8 mouse cellular contexts compared by ENCODE assay signal in genomic region chr7:78569255-78569618, GRCm38 (mm10).
DNase-seq lines count a peak whose midpoint lies in the region; ATAC-seq and TF ChIP-seq lines count a peak whose summit lies in the region.

No protein-coding gene starts in this region.

- no peak overlapping the region for H3K9ac ChIP-seq in intestine, embryonic 14.5 days (ENCODE audit: low read length)
- H3K9ac ChIP-seq in neural tube, embryonic 15.5 days (replicated peaks): no peak overlapping the region

- peak; percentile 50 for DNase-seq in adrenal gland, postnatal 14 days
- no peak for DNase-seq in adrenal gland, adult (ENCODE audit: inconsistent age in 2 of 2, low spot score in 1 of 2)
- DNase-seq in left cerebral cortex, adult 2 months (ENCODE audit: extremely low spot score in 1 of 2, low spot score in 2 of 2): no peak
- no peak for DNase-seq in left cerebral cortex, adult 18-20 months (ENCODE audit: low spot score in 2 of 2)
- DNase-seq in intestine, embryonic 14.5 days (ENCODE audit: low spot score): no peak
- no peak for DNase-seq in frontal cortex, postnatal 25 days (ENCODE audit: low spot score in 2 of 2)

- 0 out of 2 replicates have a peak, but pooled peaks cover 3% of the 10 kb centered on the region for H3K4me1 ChIP-seq in intestine, embryonic 14.5 days (replicated peaks; ENCODE audit: control insufficient read depth, insufficient read depth, low read length)
- peaks cover 55% of the 10 kb centered on the region for H3K4me1 ChIP-seq in neural tube, embryonic 15.5 days

- intact Hi-C loops in left cerebral cortex, adult 2 months (cut with DNase I): loop anchor here (1.0 kb wide), 1 partner anchor 197 kb away; no protein-coding TSS in a partner anchor

- H3K9me3 ChIP-seq in intestine, embryonic 14.5 days (ENCODE audit: control insufficient read depth, low read length): no peaks in the 10 kb centered on the region
- no peaks in the 10 kb centered on the region for H3K9me3 ChIP-seq in neural tube, embryonic 15.5 days (replicated peaks)

- TF ChIP-seq CTCF in left cerebral cortex, adult 2 months (IDR thresholded peaks at IDR 0.05): no peak; the same call in 1 of the 2 replicates

- no peak overlapping the region for H3K27ac ChIP-seq in left cerebral cortex, adult 2 months
- no peak overlapping the region for H3K27ac ChIP-seq in intestine, embryonic 14.5 days (ENCODE audit: low read depth)
- H3K27ac ChIP-seq in neural tube, embryonic 15.5 days (replicated peaks): peak overlapping the region; percentile 45; the same call in 1 of the 2 replicates

- peak overlapping the region; percentile 12 for H3K4me3 ChIP-seq in left cerebral cortex, adult 2 months
- H3K4me3 ChIP-seq in intestine, embryonic 14.5 days (ENCODE audit: low read depth, low read length): no peak overlapping the region
- H3K4me3 ChIP-seq in neural tube, embryonic 15.5 days (replicated peaks): peak overlapping the region; percentile 11; the same call in 1 of the 2 replicates

- H3K36me3 ChIP-seq in intestine, embryonic 14.5 days (ENCODE audit: control insufficient read depth, insufficient read depth, low read length): no peaks in the 10 kb centered on the region
- H3K36me3 ChIP-seq in neural tube, embryonic 15.5 days: no peaks in the 10 kb centered on the region

- H3K27me3 ChIP-seq in intestine, embryonic 14.5 days (replicated peaks; ENCODE audit: control insufficient read depth, insufficient read depth, low read length): no peaks in the 10 kb centered on the region
- no peaks in the 10 kb centered on the region for H3K27me3 ChIP-seq in neural tube, embryonic 15.5 days (replicated peaks)

- no peak for ATAC-seq in intestine, embryonic 14.5 days (replicated peaks; ENCODE audit: low FRiP score, low TSS enrichment, low read depth)
- ATAC-seq in neural tube, embryonic 15.5 days (ENCODE audit: low FRiP score): peak; percentile 27; the same call in 1 of the 2 replicates
- no peak for ATAC-seq in activated CD4-positive, CD25-positive, alpha-beta regulatory T cell, adult 4 months

- WGBS in intestine, embryonic 14.5 days: 8% methylated on average over 5 of the region's 5 CpGs
- WGBS in neural tube, embryonic 15.5 days: 5% methylated on average over 5 of the region's 5 CpGs

- H3K4me2 ChIP-seq in intestine, embryonic 14.5 days (ENCODE audit: low read length): peak overlapping the region; percentile 39
- peak overlapping the region; percentile 49 for H3K4me2 ChIP-seq in neural tube, embryonic 15.5 days
